Mouse (Mus musculus) kidney, adult 2 months (tissue): ENCODE measurements around the gene Ncor2. TPM values are rescaled to one million over a fixed set of nuclear protein-coding genes. Genes with fewer than 3 reads are reported as not detected.

Experiments
- DNase-seq: peaks from one replicate; pipeline ENCODE4 v3.0.0; 2021
- H3K27ac ChIP-seq: fragments of 200-500 bp; 2 replicates; pipeline ENCODE4 v1.5.1; 2012; ENCODE audit warnings: low read depth, low read length, control low read depth, inconsistent platforms; ENCODE audit not compliant: insufficient read depth
- H3K27me3 ChIP-seq: fragments of 200-500 bp; replicated peaks from 2 replicates; pipeline ENCODE4 v1.6.1; 2012; ENCODE audit warnings: mild to moderate bottlenecking, moderate library complexity, low read length, inconsistent platforms; ENCODE audit not compliant: control insufficient read depth, insufficient read depth
- H3K36me3 ChIP-seq: fragments of 200-500 bp; 2 replicates; pipeline ENCODE4 v1.6.1; 2012; ENCODE audit warnings: mild to moderate bottlenecking, moderate library complexity, low read length, inconsistent platforms; ENCODE audit not compliant: control insufficient read depth, insufficient read depth
- H3K4me1 ChIP-seq: fragments of 200-500 bp; 2 replicates; pipeline ENCODE4 v1.6.1; 2011; ENCODE audit warnings: low read length; ENCODE audit not compliant: control insufficient read depth, insufficient read depth
- H3K4me3 ChIP-seq: fragments of 200-500 bp; 2 replicates; pipeline ENCODE4 v1.5.1; 2011; ENCODE audit warnings: mild to moderate bottlenecking, low read depth, low read length, control low read depth; ENCODE audit not compliant: insufficient read depth
- CTCF ChIP-seq: fragments of 200-500 bp; conservative IDR thresholded peaks from 2 replicates; pipeline ENCODE4 v1.5.1; 2011; ENCODE audit warnings: low read depth, mild to moderate bottlenecking, control low read depth, low read length, moderate library complexity, mixed read lengths; ENCODE audit not compliant: insufficient read depth, insufficient read length
- POLR2A ChIP-seq: fragments of 200-500 bp; IDR thresholded peaks from one replicate; pipeline ENCODE4 v1.6.1; 2011; ENCODE audit warnings: low read depth, low read length, control low read depth
- WGBS: fragments of 180-500 bp; shearing (Covaris S2); methylation state at CpG from one replicate; pipeline ENCODE4 v1.1.7; 2018; 5-methylcytosine and 5-hydroxymethylcytosine counted together
- polyA plus RNA-seq: library from polyadenylated mRNA; depleted of rRNA; stranded (reverse); fragments of >200 nt; gene quantifications from 2 replicates; pipeline ENCODE4 v1.2.3, GENCODE M21; 2012

The Ncor2 gene
- polyA plus RNA-seq, 1 experiment, result 38.8 TPM

DNA sequence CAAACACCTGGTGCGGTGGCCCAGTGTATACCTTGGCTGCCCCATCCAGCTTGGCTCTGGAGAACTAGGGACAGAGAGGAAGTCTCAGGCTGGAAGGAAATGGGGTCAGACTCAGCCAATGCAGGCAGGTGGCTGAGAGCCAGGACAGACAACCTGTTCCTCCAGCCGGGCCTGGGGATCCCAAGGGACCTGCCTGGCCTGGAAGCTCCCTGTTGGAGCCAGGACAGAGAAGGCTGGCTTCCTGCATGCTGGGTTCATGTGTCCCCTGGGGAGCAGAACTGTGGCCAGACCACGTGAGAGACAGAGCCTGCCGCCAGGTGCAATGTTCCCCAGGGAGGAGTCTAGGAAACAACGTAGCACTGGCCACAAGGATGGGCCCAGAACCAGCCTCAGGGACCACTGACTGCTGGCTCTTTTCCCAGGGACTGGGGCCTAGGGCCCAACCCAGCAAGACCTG, 138.9 kb downstream of the Ncor2 start:
- H3K27ac ChIP-seq, result peak overlapping the region; percentile 9; the same call in 1 of the 2 replicates
- H3K36me3 ChIP-seq, result no peaks in the 10 kb centered on the region; the same call in 1 of the 2 replicates
- 14% methylated on average over 5 of the region's 5 CpGs for WGBS
- peak; percentile 97 for DNase-seq
- no peaks in the 10 kb centered on the region for H3K27me3 ChIP-seq
- H3K4me3 ChIP-seq, result no peak overlapping the region
- H3K4me1 ChIP-seq, result peaks cover 11% of the 10 kb centered on the region
- TF ChIP-seq CTCF (0 out of 2 replicates have a peak, but pooled peaks have one; percentile 5), POLR2A (no peak)

DNA sequence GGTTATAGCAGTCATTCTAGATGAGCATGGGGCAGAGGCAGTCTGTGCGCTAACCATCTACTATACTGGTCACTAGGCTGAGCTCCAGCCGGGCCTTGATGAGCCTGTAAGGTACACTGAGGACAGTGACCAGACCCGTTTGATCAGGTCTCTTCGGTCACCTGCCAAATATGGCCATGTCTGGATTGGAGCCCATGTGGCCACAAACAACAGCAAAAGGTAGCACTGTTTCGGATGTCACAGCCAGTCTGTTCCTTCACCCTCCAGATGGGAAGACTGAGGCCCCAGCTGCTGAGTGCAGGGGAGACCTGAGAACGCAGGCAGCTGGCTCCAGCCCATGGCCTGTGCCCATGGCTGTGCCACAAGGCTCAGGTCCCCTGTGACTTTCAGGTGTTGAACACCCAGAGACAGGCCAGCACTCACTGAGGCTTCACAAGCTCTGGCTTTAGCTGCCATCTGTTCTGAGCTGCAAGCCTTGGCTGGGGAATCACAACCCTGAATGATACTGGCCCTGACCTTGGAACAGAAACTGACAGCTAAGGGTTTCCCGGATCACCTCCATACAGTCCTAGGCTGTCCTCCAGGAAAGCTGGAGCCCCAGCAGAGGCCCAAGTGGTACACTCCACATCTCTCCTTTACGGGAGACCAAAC, 139.5 kb downstream of the Ncor2 start:
- no peak overlapping the region for H3K27ac ChIP-seq
- WGBS, result 75% methylated on average over 8 of the region's 8 CpGs
- TF ChIP-seq POLR2A (no peak), CTCF (no peak)
- DNase-seq, result no peak
- H3K27me3 ChIP-seq, result no peaks in the 10 kb centered on the region
- no peak overlapping the region for H3K4me3 ChIP-seq
- H3K4me1 ChIP-seq, result peaks cover 11% of the 10 kb centered on the region
- H3K36me3 ChIP-seq, result no peaks in the 10 kb centered on the region; the same call in 1 of the 2 replicates

DNA sequence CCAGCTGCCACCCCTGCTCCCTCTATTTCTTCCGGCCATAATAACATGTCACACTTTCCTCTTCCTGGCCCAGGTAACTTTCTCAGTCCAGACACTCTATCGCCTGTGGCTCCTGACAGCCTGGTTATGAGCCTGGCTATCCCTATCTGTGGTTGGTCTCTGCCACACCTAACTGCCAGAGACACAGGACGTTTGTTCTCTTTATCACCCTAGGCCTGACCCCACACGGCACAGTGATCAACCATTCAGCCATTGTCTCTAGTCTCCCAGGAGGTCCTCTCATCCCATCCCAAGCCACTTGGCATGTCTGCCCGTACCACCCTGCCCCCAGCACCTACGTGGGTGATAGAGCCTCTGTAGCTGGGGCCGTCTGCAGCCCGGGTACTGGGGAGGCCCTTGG, 142.5 kb downstream of the Ncor2 start:
- Histone ChIP-seq H3K36me3 (peaks cover 2% of the 10 kb centered on the region; the same call in 1 of the 2 replicates), H3K27ac (no peak overlapping the region), H3K4me1 (peaks cover 11% of the 10 kb centered on the region), H3K4me3 (no peak overlapping the region), H3K27me3 (no peaks in the 10 kb centered on the region)
- WGBS, result 91% methylated on average over 8 of the region's 8 CpGs
- DNase-seq, result no peak
- TF ChIP-seq POLR2A (no peak), CTCF (no peak)

DNA sequence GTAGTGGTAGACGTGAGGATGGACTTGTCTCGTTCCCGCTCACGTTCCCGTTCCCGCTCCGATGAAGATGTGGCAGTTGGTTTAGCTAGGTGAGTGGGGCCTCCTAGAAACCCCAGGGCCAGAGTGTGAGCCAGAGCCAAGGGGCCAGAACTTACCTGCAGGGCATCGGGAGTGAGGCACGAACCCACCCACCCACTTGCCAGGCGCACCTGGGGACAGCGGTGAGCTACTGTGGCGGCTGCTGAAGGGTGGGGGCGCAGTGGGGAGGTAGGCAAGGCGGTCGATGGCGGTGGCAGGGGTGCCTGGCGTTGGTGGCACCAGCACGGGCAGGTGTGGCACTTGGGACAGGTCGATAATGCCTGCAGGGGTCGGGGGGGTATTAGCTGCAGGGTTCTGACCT, 150.1 kb downstream of the Ncor2 start:
- no peak for DNase-seq
- no peaks in the 10 kb centered on the region for H3K27me3 ChIP-seq
- no peak overlapping the region for H3K27ac ChIP-seq
- TF ChIP-seq POLR2A (no peak), CTCF (no peak)
- no peak overlapping the region for H3K4me3 ChIP-seq
- WGBS, result 96% methylated on average over 20 of the region's 20 CpGs
- H3K36me3 ChIP-seq, result peaks cover 4% of the 10 kb centered on the region; the same call in 1 of the 2 replicates
- no peaks in the 10 kb centered on the region for H3K4me1 ChIP-seq

DNA sequence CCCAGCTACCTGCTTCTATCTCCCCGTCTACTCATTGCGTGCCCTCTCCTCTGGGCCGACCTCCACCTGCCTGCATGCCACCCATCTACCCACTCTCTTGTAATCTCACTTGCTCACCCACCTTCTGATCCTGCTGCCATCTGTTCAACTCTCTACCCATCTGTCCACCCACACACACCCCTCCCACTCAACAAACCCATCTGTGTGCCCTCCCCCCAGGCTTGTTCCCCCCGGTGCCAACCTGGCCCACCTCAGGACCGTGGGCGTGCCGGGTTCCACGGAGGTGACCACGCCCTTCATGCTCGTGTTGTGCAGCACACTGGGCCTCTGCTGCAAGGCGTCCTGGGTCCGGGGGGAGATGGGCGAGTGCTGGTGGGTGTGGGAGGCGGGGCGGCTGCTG, 150.6 kb downstream of the Ncor2 start:
- H3K4me3 ChIP-seq, result no peak overlapping the region

DNA sequence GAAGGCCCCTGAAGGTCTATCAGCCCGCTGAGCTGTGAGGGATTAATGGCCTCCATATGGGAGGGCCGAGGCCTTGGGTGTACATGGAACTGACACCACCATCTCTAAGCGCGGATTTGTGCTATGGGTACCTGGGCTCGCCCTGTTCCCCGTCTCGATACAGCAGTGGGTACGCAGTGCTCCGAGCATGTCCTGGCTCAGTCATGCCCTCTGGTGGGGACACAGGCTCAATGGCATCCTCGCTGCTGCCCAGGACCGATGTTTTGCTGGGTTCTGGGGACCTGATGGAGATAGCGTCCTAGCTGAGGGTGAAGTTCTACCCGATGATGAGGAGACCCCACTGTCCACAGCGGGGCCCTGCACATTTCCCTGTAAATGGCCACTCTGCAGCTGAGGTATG, 155.0 kb downstream of the Ncor2 start:
- Histone ChIP-seq H3K27me3 (no peaks in the 10 kb centered on the region), H3K4me1 (no peaks in the 10 kb centered on the region), H3K4me3 (no peak overlapping the region), H3K27ac (no peak overlapping the region), H3K36me3 (peaks cover 4% of the 10 kb centered on the region; the same call in 1 of the 2 replicates)
- TF ChIP-seq CTCF, result peak; percentile 50
- TF ChIP-seq POLR2A, result no peak
- 78% methylated on average over 14 of the region's 14 CpGs for WGBS
- no peak for DNase-seq

More for the DNA sequence above, 150.6 kb downstream of the Ncor2 start:
- Histone ChIP-seq H3K36me3 (peaks cover 4% of the 10 kb centered on the region; the same call in 1 of the 2 replicates), H3K27ac (no peak overlapping the region), H3K27me3 (no peaks in the 10 kb centered on the region), H3K4me1 (no peaks in the 10 kb centered on the region)
- WGBS, result 90% methylated on average over 15 of the region's 15 CpGs
- DNase-seq, result no peak
- TF ChIP-seq POLR2A, result no peak
- no peak for TF ChIP-seq CTCF

GRCm38 (mm10) chr5:125021298-125021697, 157.7 kb downstream of the Ncor2 start:
- DNase-seq, result peak; percentile 76
- Histone ChIP-seq H3K27me3 (no peaks in the 10 kb centered on the region), H3K4me1 (no peaks in the 10 kb centered on the region), H3K36me3 (0 out of 2 replicates have a peak, but pooled peaks cover 5% of the 10 kb centered on the region), H3K27ac (no peak overlapping the region), H3K4me3 (no peak overlapping the region)
- TF ChIP-seq CTCF (no peak), POLR2A (no peak)
- WGBS, result 62% methylated on average over 11 of the region's 11 CpGs

- whole genome bisulfite sequencing, result 70% methylated on average over 5 of the region's 5 CpGs
- no peak overlapping the region for H3K4me3 ChIP-seq
- peak; percentile 18 for DNase-seq
- no peak for TF ChIP-seq CTCF
- no peak for TF ChIP-seq POLR2A
- H3K4me1 ChIP-seq, result no peaks in the 10 kb centered on the region
- H3K36me3 ChIP-seq, result 0 out of 2 replicates have a peak, but pooled peaks cover 3% of the 10 kb centered on the region
- no peak overlapping the region for H3K27ac ChIP-seq
- H3K27me3 ChIP-seq, result no peaks in the 10 kb centered on the region
These were observed 159.9 kb downstream of the Ncor2 start for GRCm38 (mm10) chr5:125019099-125019498.
